In genomic region chr2:134845239-134845738, GRCm38 (mm10) we compare ENCODE assay signal across 19 mouse cellular contexts. TPM values are rescaled to one million over a fixed set of nuclear protein-coding genes. Genes with fewer than 3 reads are reported as not detected.
DNase-seq lines count a peak whose midpoint lies in the region; ATAC-seq and TF ChIP-seq lines count a peak whose summit lies in the region.
"Had no signal": no experiment of that assay in that cellular context is flagged by ENCODE, and none has a peak within 500 bp of the region (broad histone marks: within the 10 kb centered on the region; RNA-seq: fewer than 3 reads in every experiment).

No protein-coding gene starts in this region.

- no peak for TF ChIP-seq EP300 in stomach, postnatal 0 days (optimal IDR thresholded peaks at IDR 0.05)

- ATAC-seq in kidney, embryonic 14.5 days (ENCODE audit: low FRiP score, low TSS enrichment): peak; percentile 79; the same call in 1 of the 2 replicates
- ATAC-seq in liver, embryonic 15.5 days (ENCODE audit: insufficient read depth): peak; percentile 60
- peak; percentile 80 for ATAC-seq in stomach, postnatal 0 days (ENCODE audit: low FRiP score, low TSS enrichment)
- ATAC-seq in neural tube, embryonic 15.5 days (ENCODE audit: low FRiP score): no peak
- ATAC-seq: forebrain, embryonic 13.5 days; lung, postnatal 0 days had no signal

- H3K4me3 ChIP-seq in liver, adult 2 months (ENCODE audit: insufficient read depth, low read depth, low read length): no peak overlapping the region
- no peak overlapping the region for H3K4me3 ChIP-seq in kidney, embryonic 14.5 days (ENCODE audit: low read length)
- H3K4me3 ChIP-seq in liver, embryonic 15.5 days (replicated peaks): no peak overlapping the region
- no peak overlapping the region for H3K4me3 ChIP-seq in stomach, postnatal 0 days (ENCODE audit: low read depth, low read length)
- H3K4me3 ChIP-seq in neural tube, embryonic 15.5 days (replicated peaks): no peak overlapping the region
- H3K4me3 ChIP-seq: forebrain, embryonic 13.5 days; hindbrain, embryonic 10.5 days; limb, embryonic 13.5 days; megakaryocyte, embryonic 14.5 days had no signal

- TF ChIP-seq POLR2A in liver, adult 2 months (IDR thresholded peaks at IDR 0.05; ENCODE audit: extremely low read depth, insufficient read depth, low read length): no peak

- intact Hi-C loops in left cerebral cortex, postnatal 14 days (cut with DNase I): loop anchor here (5.0 kb wide), 1 partner anchor 58 kb away; the partner anchor contains the start of gene Plcb1

- H3K36me3 ChIP-seq in liver, adult 2 months (ENCODE audit: control insufficient read depth, insufficient read depth, low read length): no peaks in the 10 kb centered on the region
- no peaks in the 10 kb centered on the region for H3K36me3 ChIP-seq in kidney, embryonic 14.5 days (ENCODE audit: control insufficient read depth, insufficient read depth, low read length)
- H3K36me3 ChIP-seq in liver, embryonic 15.5 days (replicated peaks): no peaks in the 10 kb centered on the region
- H3K36me3 ChIP-seq in stomach, postnatal 0 days (ENCODE audit: control insufficient read depth, insufficient read depth, low read length): no peaks in the 10 kb centered on the region
- H3K36me3 ChIP-seq in neural tube, embryonic 15.5 days: no peaks in the 10 kb centered on the region
- H3K36me3 ChIP-seq: hindbrain, embryonic 10.5 days; limb, embryonic 13.5 days had no signal

- peaks cover 10% of the 10 kb centered on the region; the same call in 1 of the 2 replicates for H3K4me1 ChIP-seq in liver, adult 2 months (ENCODE audit: control insufficient read depth, insufficient read depth, low read length)
- no peaks in the 10 kb centered on the region for H3K4me1 ChIP-seq in kidney, embryonic 14.5 days (ENCODE audit: control insufficient read depth, insufficient read depth, low read length)
- peaks cover 6% of the 10 kb centered on the region; the same call in 1 of the 2 replicates for H3K4me1 ChIP-seq in liver, embryonic 15.5 days (replicated peaks)
- no peaks in the 10 kb centered on the region for H3K4me1 ChIP-seq in stomach, postnatal 0 days (replicated peaks; ENCODE audit: control insufficient read depth, insufficient read depth)
- no peaks in the 10 kb centered on the region for H3K4me1 ChIP-seq in neural tube, embryonic 15.5 days
- H3K4me1 ChIP-seq: forebrain, embryonic 13.5 days; hindbrain, embryonic 10.5 days had no signal

- DNase-seq in liver, adult 2 months (ENCODE audit: extremely low read depth, low read depth, low spot score): peak; percentile 98
- DNase-seq in liver: no peak
- no peak for DNase-seq in stomach, postnatal 0 days (ENCODE audit: low spot score)
- no peak for DNase-seq in left cerebral cortex, postnatal 14 days (ENCODE audit: low spot score in 2 of 2)
- DNase-seq in urinary bladder, postnatal 25 days (ENCODE audit: low spot score): no peak
- DNase-seq: adrenal gland, postnatal 10 days; cerebellum, adult 11 months; cerebellum, postnatal 14 days; embryo, embryonic 11 days; thymus, postnatal 4 days had no signal

- no peak for TF ChIP-seq CTCF in liver, adult 2 months (IDR thresholded peaks at IDR 0.05; ENCODE audit: low read depth, low read length)
- TF ChIP-seq CTCF in stomach, postnatal 0 days (IDR thresholded peaks at IDR 0.05; ENCODE audit: low read depth): no peak

- H3K9ac ChIP-seq in liver, adult 2 months (ENCODE audit: low read depth, low read length): no peak overlapping the region
- no peak overlapping the region for H3K9ac ChIP-seq in kidney, embryonic 14.5 days (ENCODE audit: low read depth, low read length)
- H3K9ac ChIP-seq in liver, embryonic 15.5 days: no peak overlapping the region
- H3K9ac ChIP-seq in stomach, postnatal 0 days (ENCODE audit: low read length): no peak overlapping the region
- H3K9ac ChIP-seq in neural tube, embryonic 15.5 days (replicated peaks): no peak overlapping the region
- H3K9ac ChIP-seq: forebrain, embryonic 13.5 days; limb, embryonic 13.5 days had no signal

- H3K4me2 ChIP-seq in kidney, embryonic 14.5 days (replicated peaks; ENCODE audit: low read depth, low read length): no peak overlapping the region
- no peak overlapping the region for H3K4me2 ChIP-seq in liver, embryonic 15.5 days
- no peak overlapping the region for H3K4me2 ChIP-seq in stomach, postnatal 0 days (replicated peaks; ENCODE audit: low read depth)
- no peak overlapping the region for H3K4me2 ChIP-seq in neural tube, embryonic 15.5 days
- H3K4me2 ChIP-seq: forebrain, embryonic 13.5 days; limb, embryonic 13.5 days had no signal

- peak overlapping the region; percentile 87 for H3K27ac ChIP-seq in liver, adult 2 months (replicated peaks; ENCODE audit: insufficient read depth, low read depth, low read length)
- no peak overlapping the region for H3K27ac ChIP-seq in kidney, embryonic 14.5 days (ENCODE audit: low read depth, low read length)
- H3K27ac ChIP-seq in liver, embryonic 15.5 days (replicated peaks): peak overlapping the region; percentile 64
- no peak overlapping the region for H3K27ac ChIP-seq in stomach, postnatal 0 days (replicated peaks)
- no peak overlapping the region for H3K27ac ChIP-seq in neural tube, embryonic 15.5 days (replicated peaks)
- H3K27ac ChIP-seq: forebrain, embryonic 13.5 days; hindbrain, embryonic 10.5 days; limb, embryonic 13.5 days had no signal

- WGBS in liver, adult 2 months: 17% methylated on average over 3 of the region's 3 CpGs
- WGBS in kidney, embryonic 14.5 days: 50% methylated on average over 3 of the region's 3 CpGs
- WGBS in liver, embryonic 15.5 days (ENCODE audit: insufficient replicate concordance): 34% methylated on average over 3 of the region's 3 CpGs
- WGBS in stomach, postnatal 0 days: 44% methylated on average over 3 of the region's 3 CpGs
- WGBS in neural tube, embryonic 15.5 days: 73% methylated on average over 3 of the region's 3 CpGs

- H3K79me2 ChIP-seq in liver, adult 2 months (ENCODE audit: control insufficient read depth, insufficient read depth, low read length): peaks cover 8% of the 10 kb centered on the region; the same call in 1 of the 2 replicates

- no peaks in the 10 kb centered on the region for H3K27me3 ChIP-seq in liver, adult 2 months (ENCODE audit: control insufficient read depth, insufficient read depth, low read length)
- no peaks in the 10 kb centered on the region for H3K27me3 ChIP-seq in kidney, embryonic 14.5 days (ENCODE audit: control insufficient read depth, insufficient read depth, low read length)
- no peaks in the 10 kb centered on the region for H3K27me3 ChIP-seq in liver, embryonic 15.5 days
- no peaks in the 10 kb centered on the region for H3K27me3 ChIP-seq in stomach, postnatal 0 days (ENCODE audit: control insufficient read depth, insufficient read depth, low read length)
- no peaks in the 10 kb centered on the region for H3K27me3 ChIP-seq in neural tube, embryonic 15.5 days (replicated peaks)
- H3K27me3 ChIP-seq: CH12.LX; forebrain, embryonic 13.5 days; limb, embryonic 13.5 days; megakaryocyte, embryonic 14.5 days had no signal

- no peaks in the 10 kb centered on the region for H3K9me3 ChIP-seq in kidney, embryonic 14.5 days (ENCODE audit: control insufficient read depth, low read length)
- H3K9me3 ChIP-seq in liver, embryonic 15.5 days (replicated peaks): no peaks in the 10 kb centered on the region
- H3K9me3 ChIP-seq in stomach, postnatal 0 days (ENCODE audit: control insufficient read depth, low read length): no peaks in the 10 kb centered on the region
- no peaks in the 10 kb centered on the region for H3K9me3 ChIP-seq in neural tube, embryonic 15.5 days (replicated peaks)
- H3K9me3 ChIP-seq: forebrain, embryonic 13.5 days; hindbrain, embryonic 10.5 days; limb, embryonic 13.5 days; megakaryocyte, embryonic 14.5 days had no signal

RNA-seq across cellular contexts. Expression of gene Plcb1, which starts 59.4 kb away (rescaled TPM):
- total RNA-seq in liver, adult 2 months (2014; rRNA removed): 15.4 and 17.7 TPM in 2 replicates
- 0.88 and 0.95 TPM in 2 replicates for polyA plus RNA-seq in liver, adult 2 months (2012; rRNA removed)
- 34.5 and 34.6 TPM in 2 replicates for polyA plus RNA-seq in kidney, embryonic 14.5 days (2014; fragmentation: Nextera tagmentation; extraction: Ambion mirVana)
- polyA plus RNA-seq in liver, embryonic 15.5 days (2015; fragmentation: Nextera tagmentation; extraction: Ambion mirVana): 3.3 and 5.3 TPM in 2 replicates
- polyA plus RNA-seq in stomach, postnatal 0 days (2015; fragmentation: Nextera tagmentation; extraction: Ambion mirVana): 6.9 and 7.0 TPM in 2 replicates
- 69.0 and 81.5 TPM in 2 replicates for polyA plus RNA-seq in neural tube, embryonic 15.5 days (2015; fragmentation: Nextera tagmentation; extraction: Ambion mirVana)
- total RNA-seq in left cerebral cortex, postnatal 14 days (2021): 100 to 1,000 TPM; 170 to 190 TPM
- total RNA-seq: CH12.LX had no signal

Comparison
In these comparisons a context has a peak if more than half of its experiments do, and no peak if none do; other contexts are left out.
1. H3K27ac ChIP-seq: peak in liver, adult 2 months (single experiment) and liver, embryonic 15.5 days (single experiment); none in kidney, embryonic 14.5 days (single experiment), stomach, postnatal 0 days (single experiment) and neural tube, embryonic 15.5 days (single experiment).